Mouse (Mus musculus) yolk sac, embryonic 10.5 days (tissue): ENCODE data around the gene Gm21708.
"Not testable (repeated sequence)": the region's sequence is repeated elsewhere in the genome, so short reads cannot be mapped to it uniquely, and the experiment has no call there.

Experiments used
- DNase-seq: peaks from one replicate; pipeline ENCODE4 v3.0.0-alpha.2; 2017; ENCODE audit warnings: low spot score

Gm21708 gene

GRCm38 (mm10) chrY:3410067-3410466 is at the start of gene Gm21708, which contains the start of gene Gm21704:
TSS of gene Gm21708 (minus strand) at chrY:3410167.
TSS of gene Gm21704 (minus strand) at chrY:3410167.
- not testable (repeated sequence) for DNase-seq
